Mouse (Mus musculus): Measurements from ENCODE around the gene Lpcat3. TPM values are rescaled to one million over a fixed set of nuclear protein-coding genes. Genes with fewer than 3 reads are reported as not detected.
A peak's percentile ranks its signal among the peaks of the same experiment; 100 is the strongest.

The Lpcat3 gene
- polyA plus RNA-seq, 1 experiment, result 54.8 TPM

GRCm38 (mm10) chr6:124699366-124699765 lies 36.5 kb downstream of the Lpcat3 start:
- TF ChIP-seq POLR2A (IDR thresholded peaks at IDR 0.05; ENCODE audit: borderline replicate concordance, extremely low read depth, insufficient read depth, insufficient read length, poor library complexity, severe bottlenecking) (no peak), CTCF (IDR thresholded peaks at IDR 0.05; ENCODE audit: borderline replicate concordance, extremely low read depth, insufficient read depth, insufficient read length) (no peak)

GRCm38 (mm10) chr6:124699962-124700610 lies 37.3 kb downstream of the Lpcat3 start:
- no peak for TF ChIP-seq POLR2A (IDR thresholded peaks at IDR 0.05; ENCODE audit: borderline replicate concordance, extremely low read depth, insufficient read depth, insufficient read length, poor library complexity, severe bottlenecking)
- no peak for TF ChIP-seq CTCF (IDR thresholded peaks at IDR 0.05; ENCODE audit: borderline replicate concordance, extremely low read depth, insufficient read depth, insufficient read length)
- DNase-seq (ENCODE audit: low read depth), result no peak

More at GRCm38 (mm10) chr6:124699366-124699765, 36.5 kb downstream of the Lpcat3 start:
- DNase-seq (ENCODE audit: low read depth), result no peak

- TF ChIP-seq POLR2A (IDR thresholded peaks at IDR 0.05; ENCODE audit: borderline replicate concordance, extremely low read depth, insufficient read depth, insufficient read length, poor library complexity, severe bottlenecking), result no peak
- no peak; the same call in 1 of the 2 replicates for TF ChIP-seq CTCF (IDR thresholded peaks at IDR 0.05; ENCODE audit: borderline replicate concordance, extremely low read depth, insufficient read depth, insufficient read length)
Measured at GRCm38 (mm10) chr6:124701338-124701737, 38.5 kb downstream of the Lpcat3 start.

GRCm38 (mm10) chr6:124702102-124702783 lies 39.4 kb downstream of the Lpcat3 start:
- no peak for TF ChIP-seq CTCF (IDR thresholded peaks at IDR 0.05; ENCODE audit: borderline replicate concordance, extremely low read depth, insufficient read depth, insufficient read length)
- no peak for DNase-seq (ENCODE audit: low read depth)

More at GRCm38 (mm10) chr6:124701338-124701737, 38.5 kb downstream of the Lpcat3 start:
- peak; percentile 40 for DNase-seq (ENCODE audit: low read depth)

- no peak for TF ChIP-seq POLR2A (IDR thresholded peaks at IDR 0.05; ENCODE audit: borderline replicate concordance, extremely low read depth, insufficient read depth, insufficient read length, poor library complexity, severe bottlenecking)
- peak; percentile 84 for TF ChIP-seq CTCF (IDR thresholded peaks at IDR 0.05; ENCODE audit: borderline replicate concordance, extremely low read depth, insufficient read depth, insufficient read length)
- peak; percentile 72 for DNase-seq (ENCODE audit: low read depth)
Measured at GRCm38 (mm10) chr6:124702784-124703103, 39.9 kb downstream of the Lpcat3 start.

GRCm38 (mm10) chr6:124703789-124704188 lies 41.0 kb downstream of the Lpcat3 start:
- TF ChIP-seq CTCF (IDR thresholded peaks at IDR 0.05; ENCODE audit: borderline replicate concordance, extremely low read depth, insufficient read depth, insufficient read length), result no peak
- TF ChIP-seq POLR2A (IDR thresholded peaks at IDR 0.05; ENCODE audit: borderline replicate concordance, extremely low read depth, insufficient read depth, insufficient read length, poor library complexity, severe bottlenecking), result no peak
- no peak for DNase-seq (ENCODE audit: low read depth)

- TF ChIP-seq POLR2A (IDR thresholded peaks at IDR 0.05; ENCODE audit: borderline replicate concordance, extremely low read depth, insufficient read depth, insufficient read length, poor library complexity, severe bottlenecking) (no peak), CTCF (IDR thresholded peaks at IDR 0.05; ENCODE audit: borderline replicate concordance, extremely low read depth, insufficient read depth, insufficient read length) (no peak)
Measured at GRCm38 (mm10) chr6:124704417-124704816, 41.6 kb downstream of the Lpcat3 start.

GRCm38 (mm10) chr6:124706061-124706627 lies 43.3 kb downstream of the Lpcat3 start:
- no peak for DNase-seq (ENCODE audit: low read depth)
- TF ChIP-seq POLR2A (IDR thresholded peaks at IDR 0.05; ENCODE audit: borderline replicate concordance, extremely low read depth, insufficient read depth, insufficient read length, poor library complexity, severe bottlenecking) (no peak), CTCF (IDR thresholded peaks at IDR 0.05; ENCODE audit: borderline replicate concordance, extremely low read depth, insufficient read depth, insufficient read length) (no peak)

More at GRCm38 (mm10) chr6:124704417-124704816, 41.6 kb downstream of the Lpcat3 start:
- no peak for DNase-seq (ENCODE audit: low read depth)

- TF ChIP-seq POLR2A (IDR thresholded peaks at IDR 0.05; ENCODE audit: borderline replicate concordance, extremely low read depth, insufficient read depth, insufficient read length, poor library complexity, severe bottlenecking) (no peak), CTCF (IDR thresholded peaks at IDR 0.05; ENCODE audit: borderline replicate concordance, extremely low read depth, insufficient read depth, insufficient read length) (no peak)
- DNase-seq (ENCODE audit: low read depth), result no peak
Measured at GRCm38 (mm10) chr6:124708289-124708889, 45.6 kb downstream of the Lpcat3 start.

- peak; percentile 99 for DNase-seq (ENCODE audit: low read depth)
- peak; percentile 27; the same call in 1 of the 2 replicates for TF ChIP-seq POLR2A (IDR thresholded peaks at IDR 0.05; ENCODE audit: borderline replicate concordance, extremely low read depth, insufficient read depth, insufficient read length, poor library complexity, severe bottlenecking)
- TF ChIP-seq CTCF (IDR thresholded peaks at IDR 0.05; ENCODE audit: borderline replicate concordance, extremely low read depth, insufficient read depth, insufficient read length), result no peak
Measured at GRCm38 (mm10) chr6:124711824-124712782, 49.3 kb downstream of the Lpcat3 start, which contains the start of the genes Emg1 and Phb2. Gene Emg1 (minus strand): TSS chr6:124712178. Gene Phb2 (plus strand): TSS chr6:124712336.
